Mouse (Mus musculus): ENCODE results near the gene Mcoln3.

- no peak for TF ChIP-seq GATA1 (IDR thresholded peaks at IDR 0.05; ENCODE audit: low read length)
- no peak for TF ChIP-seq TAL1 (IDR thresholded peaks at IDR 0.05; ENCODE audit: low read length)
Observed at GRCm38 (mm10) chr3:146173030-146173429, 55.8 kb downstream of the Mcoln3 start.
